Comparison of ENCODE assay signal across 8 mouse cellular contexts in the genomic region with DNA sequence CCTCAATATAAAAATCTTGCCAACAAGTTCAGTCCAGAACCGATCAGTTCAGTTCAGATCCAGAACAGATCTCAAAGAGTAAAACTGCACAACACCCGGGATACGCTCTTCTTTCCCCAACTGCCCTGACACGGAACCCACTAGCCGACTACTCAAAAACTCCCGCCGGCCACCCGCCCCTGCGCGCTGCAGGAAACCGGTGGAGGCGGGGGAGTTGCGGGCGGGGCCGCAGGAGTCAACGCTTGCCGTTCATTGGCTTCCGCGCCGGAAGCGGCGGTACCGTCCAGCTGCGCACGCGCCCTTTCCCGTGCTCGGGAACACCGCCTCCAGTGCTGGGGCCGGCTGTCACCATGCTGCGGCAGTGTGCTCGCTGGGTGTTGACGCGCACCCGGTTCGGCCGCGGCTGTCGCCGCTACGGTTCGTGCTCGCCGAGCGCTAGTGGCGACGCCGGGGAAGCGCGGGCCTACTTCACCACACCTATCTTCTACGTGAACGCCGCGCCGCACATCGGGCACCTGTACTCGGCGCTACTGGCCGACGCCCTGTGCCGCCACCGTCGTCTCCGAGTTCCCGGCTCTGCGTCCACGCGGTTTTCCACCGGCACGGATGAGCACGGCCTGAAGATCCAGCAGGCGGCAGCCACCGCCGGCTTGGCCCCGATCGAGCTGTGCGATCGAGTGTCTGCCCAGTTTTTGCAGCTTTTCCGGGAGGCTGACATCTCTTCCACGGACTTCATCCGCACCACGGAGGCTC. TPM values are rescaled to one million over a fixed set of nuclear protein-coding genes. Genes with fewer than 3 reads are reported as not detected.
DNase-seq lines count a peak whose midpoint lies in the region; ATAC-seq lines count a peak whose summit lies in the region.

A gene (plus strand): TSS at position 288 of the 753 bp plus-strand sequence.

- intact Hi-C loops in left cerebral cortex, postnatal 14 days (cut with DNase I), result loop anchor here (10.0 kb wide), 1 partner anchor 638 kb away; no protein-coding TSS in a partner anchor

- DNase-seq in adipocyte (ENCODE audit: low spot score), result peak; percentile 96
- peak; percentile 98 for DNase-seq in embryo, embryonic 10 days (ENCODE audit: low spot score)
- DNase-seq in gastrocnemius, postnatal 10 days, result peak; percentile 97
- DNase-seq in left cerebral cortex, postnatal 14 days (ENCODE audit: low spot score in 2 of 2), result peak; percentile 96
- peak; percentile 94 for DNase-seq in mesoderm, embryonic 11.5 days (ENCODE audit: low read depth, low spot score)
- peak; percentile 93 for DNase-seq in right cerebral cortex, postnatal 36 days (ENCODE audit: low spot score in 2 of 2)
- peak; percentile 93 for DNase-seq in yolk sac, embryonic 10.5 days (ENCODE audit: low spot score)

- ATAC-seq in inflammation-experienced regulatory T-cells, adult 6 months, result peak; percentile 89

RNA-seq across cellular contexts. Expression of the gene that starts here (rescaled TPM):
- total RNA-seq in gastrocnemius, postnatal 10 days (2021), result 1 to 10 TPM; 3.8 to 4.0 TPM
- 1 to 10 TPM; 2.1 to 3.5 (median 3.1) TPM for polyA plus RNA-seq in inflammation-experienced regulatory T-cells, adult 6 months (2017; shearing (Covaris generic))
- 10 to 100 TPM; 10.6 to 11.5 TPM for total RNA-seq in left cerebral cortex, postnatal 14 days (2021)

Comparison
In these comparisons a context has a peak if more than half of its experiments do, and no peak if none do; other contexts are left out.
1. Peak in every context shown above with its lines: DNase-seq and ATAC-seq.